Mouse (Mus musculus): ENCODE measurements around the gene Atp8a2. TPM values are rescaled to one million over a fixed set of nuclear protein-coding genes. Genes with fewer than 3 reads are reported as not detected.
"Not testable (repeated sequence)": the region's sequence is repeated elsewhere in the genome, so short reads cannot be mapped to it uniquely, and the experiment has no call there.

The Atp8a2 gene
- polyA plus RNA-seq, 1 experiment from 2014 or later = 7.4 TPM

GRCm38 (mm10) chr14:59960961-59961360 lies 236.0 kb downstream of the Atp8a2 start:
- DNase-seq (ENCODE audit: low spot score, missing footprints) = peak; percentile 67
- 40% methylated on average over 9 of the region's 9 CpGs for WGBS
- no peak overlapping the region for H3K27ac ChIP-seq (ENCODE audit: low read depth, low read length)
- H3K4me1 ChIP-seq (ENCODE audit: control insufficient read depth, insufficient read depth, low read length) = no peaks in the 10 kb centered on the region
- no peak overlapping the region for H3K4me3 ChIP-seq (ENCODE audit: low read depth, low read length)
- ATAC-seq (ENCODE audit: low FRiP score) = no peak
- H3K27me3 ChIP-seq (ENCODE audit: control insufficient read depth, insufficient read depth, low read length) = no peaks in the 10 kb centered on the region
- no peak overlapping the region for H3K9ac ChIP-seq (ENCODE audit: low read length)
- no peak overlapping the region for H3K4me2 ChIP-seq
- H3K36me3 ChIP-seq (ENCODE audit: control insufficient read depth, insufficient read depth, low read length) = no peaks in the 10 kb centered on the region
- H3K9me3 ChIP-seq (ENCODE audit: control insufficient read depth, low read length) = no peaks in the 10 kb centered on the region

GRCm38 (mm10) chr14:59960214-59960890 lies 236.6 kb downstream of the Atp8a2 start:
- Histone ChIP-seq H3K4me1 (ENCODE audit: control insufficient read depth, insufficient read depth, low read length) (no peaks in the 10 kb centered on the region), H3K4me2 (no peak overlapping the region), H3K27ac (ENCODE audit: low read depth, low read length) (no peak overlapping the region), H3K9me3 (ENCODE audit: control insufficient read depth, low read length) (no peaks in the 10 kb centered on the region), H3K27me3 (ENCODE audit: control insufficient read depth, insufficient read depth, low read length) (no peaks in the 10 kb centered on the region), H3K4me3 (ENCODE audit: low read depth, low read length) (no peak overlapping the region), H3K9ac (ENCODE audit: low read length) (no peak overlapping the region), H3K36me3 (ENCODE audit: control insufficient read depth, insufficient read depth, low read length) (no peaks in the 10 kb centered on the region)
- ATAC-seq (ENCODE audit: low FRiP score) = no peak
- 65% methylated on average over 9 of the region's 9 CpGs for WGBS
- DNase-seq (ENCODE audit: low spot score, missing footprints) = peak; percentile 72

- no peak overlapping the region for H3K4me3 ChIP-seq (ENCODE audit: low read depth, low read length)
- peak; percentile 14 for DNase-seq (ENCODE audit: low spot score, missing footprints)
- WGBS = 70% methylated on average over 8 of the region's 8 CpGs
- ATAC-seq (ENCODE audit: low FRiP score) = no peak
- no peaks in the 10 kb centered on the region for H3K9me3 ChIP-seq (ENCODE audit: control insufficient read depth, low read length)
- no peaks in the 10 kb centered on the region for H3K4me1 ChIP-seq (ENCODE audit: control insufficient read depth, insufficient read depth, low read length)
- H3K9ac ChIP-seq (ENCODE audit: low read length) = no peak overlapping the region
- H3K27me3 ChIP-seq (ENCODE audit: control insufficient read depth, insufficient read depth, low read length) = no peaks in the 10 kb centered on the region
- H3K27ac ChIP-seq (ENCODE audit: low read depth, low read length) = no peak overlapping the region
- H3K4me2 ChIP-seq = no peak overlapping the region
- no peaks in the 10 kb centered on the region for H3K36me3 ChIP-seq (ENCODE audit: control insufficient read depth, insufficient read depth, low read length)
Measured at GRCm38 (mm10) chr14:59959723-59960122, 237.3 kb downstream of the Atp8a2 start.

- Histone ChIP-seq H3K4me2 (no peak overlapping the region), H3K4me3 (ENCODE audit: low read depth, low read length) (no peak overlapping the region), H3K9ac (ENCODE audit: low read length) (no peak overlapping the region), H3K27ac (ENCODE audit: low read depth, low read length) (no peak overlapping the region), H3K9me3 (ENCODE audit: control insufficient read depth, low read length) (no peaks in the 10 kb centered on the region), H3K4me1 (ENCODE audit: control insufficient read depth, insufficient read depth, low read length) (peaks cover 4% of the 10 kb centered on the region), H3K27me3 (ENCODE audit: control insufficient read depth, insufficient read depth, low read length) (no peaks in the 10 kb centered on the region), H3K36me3 (ENCODE audit: control insufficient read depth, insufficient read depth, low read length) (no peaks in the 10 kb centered on the region)
- ATAC-seq (ENCODE audit: low FRiP score) (no peak), DNase-seq (ENCODE audit: low spot score, missing footprints) (no peak)
- 14% methylated on average over 5 of the region's 5 CpGs for WGBS
Measured at GRCm38 (mm10) chr14:59949983-59950382, 247.0 kb downstream of the Atp8a2 start.

- ATAC-seq (ENCODE audit: low FRiP score) = peak; percentile 72
- no peaks in the 10 kb centered on the region for H3K36me3 ChIP-seq (ENCODE audit: control insufficient read depth, insufficient read depth, low read length)
- WGBS = 49% methylated on average over 7 of the region's 7 CpGs
Measured at GRCm38 (mm10) chr14:59942864-59943611, 253.9 kb downstream of the Atp8a2 start.

GRCm38 (mm10) chr14:59942199-59942598 lies 254.8 kb downstream of the Atp8a2 start:
- no peak for ATAC-seq (ENCODE audit: low FRiP score)
- Histone ChIP-seq H3K27ac (ENCODE audit: low read depth, low read length) (no peak overlapping the region), H3K36me3 (ENCODE audit: control insufficient read depth, insufficient read depth, low read length) (no peaks in the 10 kb centered on the region), H3K4me3 (ENCODE audit: low read depth, low read length) (no peak overlapping the region), H3K9ac (ENCODE audit: low read length) (no peak overlapping the region), H3K9me3 (ENCODE audit: control insufficient read depth, low read length) (no peaks in the 10 kb centered on the region), H3K27me3 (ENCODE audit: control insufficient read depth, insufficient read depth, low read length) (peaks cover 2% of the 10 kb centered on the region; the same call in 1 of the 2 replicates), H3K4me1 (ENCODE audit: control insufficient read depth, insufficient read depth, low read length) (peaks cover 2% of the 10 kb centered on the region; the same call in 1 of the 2 replicates), H3K4me2 (no peak overlapping the region)
- WGBS = 67% methylated on average over 2 of the region's 2 CpGs
- DNase-seq (ENCODE audit: low spot score, missing footprints) = no peak

More at GRCm38 (mm10) chr14:59942864-59943611, 253.9 kb downstream of the Atp8a2 start:
- no peaks in the 10 kb centered on the region for H3K9me3 ChIP-seq (ENCODE audit: control insufficient read depth, low read length)
- H3K4me2 ChIP-seq = no peak overlapping the region
- DNase-seq (ENCODE audit: low spot score, missing footprints) = peak; percentile 97
- peaks cover 2% of the 10 kb centered on the region; the same call in 1 of the 2 replicates for H3K4me1 ChIP-seq (ENCODE audit: control insufficient read depth, insufficient read depth, low read length)
- H3K9ac ChIP-seq (ENCODE audit: low read length) = no peak overlapping the region
- peaks cover 2% of the 10 kb centered on the region; the same call in 1 of the 2 replicates for H3K27me3 ChIP-seq (ENCODE audit: control insufficient read depth, insufficient read depth, low read length)
- no peak overlapping the region for H3K27ac ChIP-seq (ENCODE audit: low read depth, low read length)
- no peak overlapping the region for H3K4me3 ChIP-seq (ENCODE audit: low read depth, low read length)

GRCm38 (mm10) chr14:59932355-59932754 lies 264.6 kb downstream of the Atp8a2 start:
- H3K4me3 ChIP-seq (ENCODE audit: low read depth, low read length) = no peak overlapping the region
- H3K36me3 ChIP-seq (ENCODE audit: control insufficient read depth, insufficient read depth, low read length) = no peaks in the 10 kb centered on the region
- ATAC-seq (ENCODE audit: low FRiP score) (no peak), DNase-seq (ENCODE audit: low spot score, missing footprints) (no peak)
- no peak overlapping the region for H3K4me2 ChIP-seq
- H3K9me3 ChIP-seq (ENCODE audit: control insufficient read depth, low read length) = no peaks in the 10 kb centered on the region
- no peaks in the 10 kb centered on the region for H3K27me3 ChIP-seq (ENCODE audit: control insufficient read depth, insufficient read depth, low read length)
- no peaks in the 10 kb centered on the region for H3K4me1 ChIP-seq (ENCODE audit: control insufficient read depth, insufficient read depth, low read length)
- 42% methylated on average over 6 of the region's 6 CpGs for WGBS
- H3K9ac ChIP-seq (ENCODE audit: low read length) = no peak overlapping the region
- no peak overlapping the region for H3K27ac ChIP-seq (ENCODE audit: low read depth, low read length)

- Histone ChIP-seq H3K4me2 (no peak overlapping the region), H3K4me1 (ENCODE audit: control insufficient read depth, insufficient read depth, low read length) (no peaks in the 10 kb centered on the region), H3K27ac (ENCODE audit: low read depth, low read length) (no peak overlapping the region), H3K4me3 (ENCODE audit: low read depth, low read length) (no peak overlapping the region), H3K27me3 (ENCODE audit: control insufficient read depth, insufficient read depth, low read length) (no peaks in the 10 kb centered on the region), H3K9ac (ENCODE audit: low read length) (no peak overlapping the region), H3K36me3 (ENCODE audit: control insufficient read depth, insufficient read depth, low read length) (no peaks in the 10 kb centered on the region), H3K9me3 (ENCODE audit: control insufficient read depth, low read length) (no peaks in the 10 kb centered on the region)
- ATAC-seq (ENCODE audit: low FRiP score) (no peak), DNase-seq (ENCODE audit: low spot score, missing footprints) (no peak)
- 92% methylated on average over 13 of the region's 13 CpGs for WGBS
Measured at GRCm38 (mm10) chr14:59931412-59932058, 265.4 kb downstream of the Atp8a2 start.

- H3K4me1 ChIP-seq (ENCODE audit: control insufficient read depth, insufficient read depth, low read length); H3K4me2 ChIP-seq; DNase-seq (ENCODE audit: low spot score, missing footprints); H3K9ac ChIP-seq (ENCODE audit: low read length); H3K27ac ChIP-seq (ENCODE audit: low read depth, low read length); H3K36me3 ChIP-seq (ENCODE audit: control insufficient read depth, insufficient read depth, low read length); H3K4me3 ChIP-seq (ENCODE audit: low read depth, low read length); ATAC-seq (ENCODE audit: low FRiP score); H3K27me3 ChIP-seq (ENCODE audit: control insufficient read depth, insufficient read depth, low read length); H3K9me3 ChIP-seq (ENCODE audit: control insufficient read depth, low read length): not testable (repeated sequence)
- 91% methylated on average over 1 of the region's 1 CpGs for WGBS
Measured at GRCm38 (mm10) chr14:59929190-59929589, 267.8 kb downstream of the Atp8a2 start.

Data from midbrain, embryonic 11.5 days (tissue).